Mouse (Mus musculus) midbrain, embryonic 15.5 days (tissue): ENCODE measurements around the gene Znrf3. TPM values are rescaled to one million over a fixed set of nuclear protein-coding genes. Genes with fewer than 3 reads are reported as not detected.

Experiments used
- ATAC-seq: fragments of 200-750 bp; cut with Nextera tagmentation; replicated peaks from 2 replicates; pipeline ENCODE4 v1.8.0; 2017; ENCODE audit warnings: moderate TSS enrichment
- H3K27ac ChIP-seq: fragments of 300-500 bp; sonication (generic); 2 replicates; pipeline ENCODE4 v1.5.1; 2015; ENCODE audit warnings: mild to moderate bottlenecking, inconsistent platforms
- H3K27me3 ChIP-seq: fragments of 300-500 bp; sonication (generic); replicated peaks from 2 replicates; pipeline ENCODE4 v1.6.1; 2015; ENCODE audit warnings: inconsistent platforms
- H3K36me3 ChIP-seq: fragments of 300-500 bp; sonication (generic); replicated peaks from 2 replicates; pipeline ENCODE4 v1.6.1; 2015; ENCODE audit warnings: inconsistent platforms
- H3K4me1 ChIP-seq: fragments of 300-500 bp; sonication (generic); 2 replicates; pipeline ENCODE4 v1.6.1; 2015; ENCODE audit warnings: inconsistent platforms
- H3K4me2 ChIP-seq: fragments of 300-500 bp; sonication (generic); 2 replicates; pipeline ENCODE4 v1.6.1; 2015; ENCODE audit warnings: inconsistent platforms, mild to moderate bottlenecking, moderate library complexity
- H3K4me3 ChIP-seq: fragments of 300-500 bp; sonication (generic); 2 replicates; pipeline ENCODE4 v1.5.1; 2015; ENCODE audit warnings: mild to moderate bottlenecking, inconsistent platforms
- H3K9ac ChIP-seq: fragments of 300-500 bp; sonication (generic); 2 replicates; pipeline ENCODE4 v1.6.1; 2015; ENCODE audit warnings: mild to moderate bottlenecking, inconsistent platforms
- H3K9me3 ChIP-seq: fragments of 300-500 bp; sonication (generic); 2 replicates; pipeline ENCODE4 v1.6.1; 2016; ENCODE audit warnings: inconsistent platforms
- WGBS: fragments of 180-500 bp; shearing (Covaris S2); methylation state at CpG from one replicate; pipeline ENCODE4 v1.1.7; 2015; ENCODE audit warnings: mixed read lengths; 5-methylcytosine and 5-hydroxymethylcytosine counted together
- polyA plus RNA-seq: library from polyadenylated mRNA; unstranded; fragments of >200 nt; fragmentation: Nextera tagmentation; extraction: Ambion mirVana; gene quantifications from 2 replicates; pipeline ENCODE4 v1.2.1, GENCODE M21; 2015

Gene Znrf3
- polyA plus RNA-seq, 1 experiment from 2014 or later, result 7.1 TPM

- Histone ChIP-seq H3K4me2 (no peak overlapping the region), H3K4me3 (no peak overlapping the region), H3K4me1 (peaks cover 4% of the 10 kb centered on the region; the same call in 1 of the 2 replicates), H3K36me3 (no peaks in the 10 kb centered on the region), H3K9me3 (no peaks in the 10 kb centered on the region), H3K27ac (no peak overlapping the region), H3K27me3 (no peaks in the 10 kb centered on the region), H3K9ac (no peak overlapping the region)
- ATAC-seq, result no peak
- WGBS, result 60% methylated on average over 2 of the region's 2 CpGs
Measured at GRCm38 (mm10) chr11:5432330-5432729, 12.3 kb downstream of the Znrf3 start.

- H3K9me3 ChIP-seq, result no peaks in the 10 kb centered on the region
- peaks cover 4% of the 10 kb centered on the region; the same call in 1 of the 2 replicates for H3K4me1 ChIP-seq
- no peak for ATAC-seq
- H3K36me3 ChIP-seq, result no peaks in the 10 kb centered on the region
- no peaks in the 10 kb centered on the region for H3K27me3 ChIP-seq
- no peak overlapping the region for H3K27ac ChIP-seq
- H3K4me3 ChIP-seq, result no peak overlapping the region
- H3K9ac ChIP-seq, result no peak overlapping the region
- H3K4me2 ChIP-seq, result no peak overlapping the region
- WGBS, result 68% methylated on average over 1 of the region's 1 CpGs
Measured at GRCm38 (mm10) chr11:5430863-5431262, 13.8 kb downstream of the Znrf3 start.

DNA sequence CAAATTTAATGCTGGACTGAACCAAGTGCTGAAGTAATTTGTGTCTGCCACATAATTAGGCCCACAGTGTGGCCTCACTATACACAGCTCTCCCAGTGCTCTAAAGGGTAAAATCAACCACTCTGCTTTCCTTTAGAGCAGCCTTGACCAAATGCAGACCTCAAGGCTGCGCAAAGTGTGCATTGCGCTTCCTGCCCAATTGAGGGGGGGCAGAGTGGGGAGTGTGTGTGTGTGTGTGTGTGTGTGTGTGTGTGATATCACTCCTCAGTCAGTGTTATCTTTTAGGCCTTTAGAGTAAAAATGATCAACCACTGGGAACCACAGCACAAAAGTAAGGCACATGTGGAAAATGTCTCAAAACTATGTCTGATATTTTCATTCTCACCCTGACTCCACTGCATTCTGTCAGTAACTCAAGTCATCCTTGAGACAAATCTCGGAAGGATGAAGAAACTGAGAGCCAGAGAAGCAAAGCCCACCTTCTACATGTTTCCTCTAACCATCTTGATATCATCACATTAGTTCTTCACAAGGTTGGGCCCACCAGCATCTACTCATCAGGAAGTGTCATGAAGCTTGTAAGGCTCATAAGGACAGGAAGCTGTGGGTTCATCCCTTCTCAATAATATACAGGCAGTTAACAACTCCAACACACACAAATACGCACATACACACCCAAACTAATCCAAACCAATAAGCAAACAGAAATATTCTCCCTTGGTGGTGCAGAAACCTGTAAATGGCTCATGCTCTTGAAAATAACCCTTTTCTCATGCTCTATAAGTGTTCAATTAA is 15.1 kb downstream of the Znrf3 start:
- Histone ChIP-seq H3K27ac (no peak overlapping the region), H3K36me3 (no peaks in the 10 kb centered on the region), H3K9ac (no peak overlapping the region), H3K9me3 (no peaks in the 10 kb centered on the region), H3K4me1 (peaks cover 7% of the 10 kb centered on the region; the same call in 1 of the 2 replicates), H3K4me3 (no peak overlapping the region), H3K27me3 (no peaks in the 10 kb centered on the region), H3K4me2 (no peak overlapping the region)
- no peak for ATAC-seq
- WGBS, result 90% methylated on average over 4 of the region's 4 CpGs

GRCm38 (mm10) chr11:5427251-5427650 is 17.4 kb downstream of the Znrf3 start:
- H3K36me3 ChIP-seq, result no peaks in the 10 kb centered on the region
- no peak overlapping the region for H3K4me2 ChIP-seq
- no peak overlapping the region for H3K27ac ChIP-seq
- no peak overlapping the region for H3K9ac ChIP-seq
- ATAC-seq, result no peak
- 66% methylated on average over 3 of the region's 3 CpGs for WGBS
- peaks cover 13% of the 10 kb centered on the region; the same call in 1 of the 2 replicates for H3K4me1 ChIP-seq
- H3K4me3 ChIP-seq, result no peak overlapping the region
- H3K9me3 ChIP-seq, result no peaks in the 10 kb centered on the region
- H3K27me3 ChIP-seq, result no peaks in the 10 kb centered on the region

DNA sequence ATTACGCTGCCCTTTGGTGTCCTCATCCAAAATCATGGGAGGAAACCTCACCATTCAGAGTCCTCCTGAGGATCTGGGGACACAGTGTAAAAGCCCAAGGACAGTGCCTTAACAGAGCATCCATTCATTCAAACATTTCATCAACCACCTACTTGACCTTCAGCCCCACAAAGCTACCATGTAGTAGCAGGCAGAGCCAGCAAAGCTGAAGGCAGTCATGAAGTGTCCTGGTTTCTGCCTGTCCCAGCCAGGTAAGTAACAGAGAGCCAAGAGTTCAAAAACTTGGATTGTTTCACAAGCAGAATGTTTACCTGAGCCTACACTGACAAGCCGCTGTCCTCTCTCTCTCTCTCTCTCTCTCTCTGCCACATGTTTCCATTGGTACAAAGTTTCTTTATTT is 18.3 kb downstream of the Znrf3 start:
- Histone ChIP-seq H3K9me3 (no peaks in the 10 kb centered on the region), H3K36me3 (no peaks in the 10 kb centered on the region), H3K4me1 (peaks cover 9% of the 10 kb centered on the region; the same call in 1 of the 2 replicates), H3K27ac (no peak overlapping the region), H3K9ac (no peak overlapping the region), H3K27me3 (no peaks in the 10 kb centered on the region), H3K4me2 (no peak overlapping the region), H3K4me3 (no peak overlapping the region)
- 98% methylated on average over 2 of the region's 2 CpGs for WGBS
- no peak for ATAC-seq

- Histone ChIP-seq H3K27me3 (no peaks in the 10 kb centered on the region), H3K4me1 (peaks cover 9% of the 10 kb centered on the region; the same call in 1 of the 2 replicates), H3K27ac (no peak overlapping the region), H3K9me3 (no peaks in the 10 kb centered on the region), H3K4me3 (no peak overlapping the region), H3K9ac (no peak overlapping the region), H3K36me3 (no peaks in the 10 kb centered on the region), H3K4me2 (no peak overlapping the region)
- ATAC-seq, result no peak
- WGBS, result 39% methylated on average over 2 of the region's 2 CpGs
Measured at GRCm38 (mm10) chr11:5425106-5425505, 19.5 kb downstream of the Znrf3 start.

DNA sequence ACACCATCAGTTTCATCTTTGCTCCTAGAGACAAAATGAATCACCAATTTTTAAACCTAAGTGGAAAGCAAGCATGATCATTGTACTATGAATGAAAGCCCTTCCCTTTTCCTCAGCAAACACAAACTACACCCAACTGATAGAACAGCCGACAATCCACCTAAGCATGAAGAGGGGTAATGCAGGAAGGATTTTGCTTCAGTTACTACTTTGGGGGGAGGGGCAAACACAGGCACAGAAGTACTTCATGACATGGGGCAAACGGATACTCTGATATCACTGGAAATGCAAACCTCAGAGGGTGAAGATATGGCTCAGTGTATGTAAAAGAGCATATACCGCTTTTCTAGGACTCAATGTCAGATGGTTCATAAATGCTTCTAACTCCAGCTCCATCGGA is 20.5 kb downstream of the Znrf3 start:
- ATAC-seq, result no peak

GRCm38 (mm10) chr11:5423000-5423399 is 21.6 kb downstream of the Znrf3 start:
- ATAC-seq, result no peak
- no peaks in the 10 kb centered on the region for H3K9me3 ChIP-seq

More for the DNA sequence above, 20.5 kb downstream of the Znrf3 start:
- no peak overlapping the region for H3K4me2 ChIP-seq
- no peaks in the 10 kb centered on the region for H3K36me3 ChIP-seq
- no peak overlapping the region for H3K9ac ChIP-seq
- no peaks in the 10 kb centered on the region for H3K27me3 ChIP-seq
- WGBS, result 88% methylated on average over 4 of the region's 4 CpGs
- no peaks in the 10 kb centered on the region for H3K9me3 ChIP-seq
- H3K4me3 ChIP-seq, result no peak overlapping the region
- peaks cover 9% of the 10 kb centered on the region; the same call in 1 of the 2 replicates for H3K4me1 ChIP-seq
- no peak overlapping the region for H3K27ac ChIP-seq

DNA sequence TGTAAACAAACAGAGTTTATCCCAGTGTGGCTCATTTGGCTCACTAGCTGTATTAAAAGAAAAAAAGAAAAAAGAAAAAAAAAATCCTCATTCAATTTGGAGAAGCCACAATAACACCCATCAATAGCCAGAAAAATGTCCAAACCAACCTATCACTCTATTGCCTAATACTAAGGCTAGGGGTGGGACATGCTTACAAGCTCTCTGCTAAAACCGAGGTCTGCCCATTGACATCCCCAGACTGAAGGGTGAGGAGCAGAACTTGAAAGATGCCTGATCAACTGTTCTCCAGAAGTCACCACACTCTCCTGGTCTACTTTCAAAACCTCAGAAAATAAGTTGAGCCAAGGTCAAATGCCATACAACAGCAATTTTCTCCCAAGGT is 22.4 kb downstream of the Znrf3 start:
- Histone ChIP-seq H3K9me3 (no peaks in the 10 kb centered on the region), H3K4me3 (no peak overlapping the region), H3K27ac (no peak overlapping the region), H3K4me1 (peaks cover 9% of the 10 kb centered on the region; the same call in 1 of the 2 replicates), H3K9ac (no peak overlapping the region), H3K36me3 (no peaks in the 10 kb centered on the region), H3K4me2 (no peak overlapping the region), H3K27me3 (no peaks in the 10 kb centered on the region)
- ATAC-seq, result no peak
- 47% methylated on average over 1 of the region's 1 CpGs for WGBS

More at GRCm38 (mm10) chr11:5423000-5423399, 21.6 kb downstream of the Znrf3 start:
- H3K27me3 ChIP-seq, result no peaks in the 10 kb centered on the region
- H3K4me1 ChIP-seq, result peaks cover 9% of the 10 kb centered on the region; the same call in 1 of the 2 replicates
- H3K9ac ChIP-seq, result no peak overlapping the region
- H3K4me3 ChIP-seq, result no peak overlapping the region
- H3K27ac ChIP-seq, result no peak overlapping the region
- H3K36me3 ChIP-seq, result no peaks in the 10 kb centered on the region
- H3K4me2 ChIP-seq, result no peak overlapping the region

DNA sequence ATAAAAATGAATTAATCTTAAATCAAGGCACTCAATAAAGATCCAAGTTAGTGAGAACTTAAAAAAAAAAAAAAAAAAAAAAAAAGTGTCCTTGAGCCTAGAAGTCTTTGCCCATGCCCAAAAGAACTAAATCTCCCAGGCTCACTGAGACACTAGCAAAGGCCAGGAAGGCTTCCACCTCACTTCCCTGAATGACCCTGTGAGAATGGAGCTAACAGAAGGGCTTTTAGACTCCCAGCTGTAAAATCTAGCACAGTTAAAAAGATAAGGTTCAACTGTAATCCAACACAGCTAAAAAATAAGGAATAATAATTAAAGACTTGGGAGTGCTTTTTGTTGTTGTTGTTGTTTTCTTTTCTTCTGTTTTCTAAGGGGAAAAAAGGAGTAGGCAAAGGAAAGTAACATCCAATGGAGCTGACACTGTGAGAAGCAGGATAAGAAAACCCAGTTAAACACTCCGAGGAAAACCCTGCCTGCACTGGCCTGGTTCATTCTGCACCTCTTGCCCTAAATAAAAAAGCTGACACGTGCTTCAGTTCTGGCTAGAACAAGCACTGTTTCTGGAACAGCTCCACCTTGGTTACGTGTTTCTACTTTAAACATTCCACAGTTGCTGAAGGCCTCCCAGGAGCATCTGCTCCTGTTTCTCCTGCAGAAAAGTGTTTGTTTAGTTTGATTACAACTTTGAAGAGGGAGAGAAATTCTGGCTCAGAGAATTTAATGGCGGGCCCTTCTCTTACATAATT is 23.0 kb downstream of the Znrf3 start:
- Histone ChIP-seq H3K4me2 (no peak overlapping the region), H3K36me3 (no peaks in the 10 kb centered on the region), H3K4me1 (peaks cover 9% of the 10 kb centered on the region), H3K4me3 (no peak overlapping the region), H3K9ac (no peak overlapping the region), H3K27me3 (no peaks in the 10 kb centered on the region), H3K27ac (no peak overlapping the region), H3K9me3 (no peaks in the 10 kb centered on the region)
- ATAC-seq, result no peak
- WGBS, result 45% methylated on average over 4 of the region's 4 CpGs

GRCm38 (mm10) chr11:5415617-5416338 is 28.9 kb downstream of the Znrf3 start:
- no peaks in the 10 kb centered on the region for H3K9me3 ChIP-seq
- peak overlapping the region; percentile 72 for H3K27ac ChIP-seq
- H3K4me3 ChIP-seq, result no peak overlapping the region
- H3K4me2 ChIP-seq, result no peak overlapping the region
- H3K27me3 ChIP-seq, result no peaks in the 10 kb centered on the region
- peaks cover 41% of the 10 kb centered on the region for H3K4me1 ChIP-seq
- no peaks in the 10 kb centered on the region for H3K36me3 ChIP-seq
- H3K9ac ChIP-seq, result no peak overlapping the region
- peak; percentile 65 for ATAC-seq
- WGBS, result 11% methylated on average over 6 of the region's 6 CpGs
